Mouse (Mus musculus) cerebellum, adult 2 months (tissue): ENCODE results near the gene Ptpn9.

Source experiments
- CTCF ChIP-seq: fragments of 200-500 bp; IDR thresholded peaks from 2 replicates; pipeline ENCODE4 v1.5.1; 2011; ENCODE audit warnings: low read depth, mild to moderate bottlenecking, control low read depth, low read length, moderate library complexity, borderline replicate concordance; ENCODE audit not compliant: insufficient read depth
- POLR2A ChIP-seq: fragments of 200-500 bp; IDR thresholded peaks from 2 replicates; pipeline ENCODE4 v1.6.1; 2011; ENCODE audit warnings: low read length, control low read depth, borderline replicate concordance; ENCODE audit not compliant: insufficient read depth

DNA sequence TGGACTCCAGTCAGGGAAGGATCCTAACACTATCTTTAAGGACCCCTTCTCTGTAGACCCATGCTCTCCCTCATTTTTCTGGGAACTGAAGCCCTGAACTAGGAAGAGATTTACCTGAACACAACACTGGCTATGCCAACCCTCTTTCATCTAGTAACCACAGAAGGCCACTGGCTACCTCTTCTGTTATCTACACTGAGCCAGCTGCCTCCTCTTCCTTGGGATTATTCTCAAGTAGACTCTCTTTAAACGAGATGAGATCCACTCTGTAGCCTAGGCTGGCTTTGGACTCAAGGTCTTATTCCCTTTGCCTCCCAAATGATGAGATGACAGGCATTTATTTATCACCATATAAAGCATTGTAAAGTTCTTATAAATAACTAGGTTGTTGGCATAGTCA lies 75.5 kb downstream of the Ptpn9 start:
- TF ChIP-seq CTCF = no peak
- TF ChIP-seq POLR2A = no peak
